Mouse (Mus musculus) fat pad, adult 2 months (tissue): ENCODE data around the gene Mta1.
A peak's percentile ranks its signal among the peaks of the same experiment; 100 is the strongest.

Source experiments
- DNase-seq: peaks from one replicate; pipeline ENCODE4 v3.0.0-alpha.2; 2011; ENCODE audit warnings: low read depth, low spot score; ENCODE audit errors: extremely low read depth

The Mta1 gene

GRCm38 (mm10) chr12:113097040-113097439 lies 1.0 kb upstream of the Mta1 start:
- DNase-seq: no peak

GRCm38 (mm10) chr12:113098530-113099151 lies 563 bp downstream of the Mta1 start:
- no peak for DNase-seq

GRCm38 (mm10) chr12:113099470-113100237 lies 1.6 kb downstream of the Mta1 start:
- DNase-seq: no peak

- DNase-seq: no peak
Observed at GRCm38 (mm10) chr12:113100448-113101076, 2.5 kb downstream of the Mta1 start.

GRCm38 (mm10) chr12:113101251-113101960 lies 3.3 kb downstream of the Mta1 start:
- no peak for DNase-seq

GRCm38 (mm10) chr12:113102461-113102860 lies 4.4 kb downstream of the Mta1 start:
- no peak for DNase-seq

- no peak for DNase-seq
Observed at GRCm38 (mm10) chr12:113103846-113104451, 5.9 kb downstream of the Mta1 start.

DNA sequence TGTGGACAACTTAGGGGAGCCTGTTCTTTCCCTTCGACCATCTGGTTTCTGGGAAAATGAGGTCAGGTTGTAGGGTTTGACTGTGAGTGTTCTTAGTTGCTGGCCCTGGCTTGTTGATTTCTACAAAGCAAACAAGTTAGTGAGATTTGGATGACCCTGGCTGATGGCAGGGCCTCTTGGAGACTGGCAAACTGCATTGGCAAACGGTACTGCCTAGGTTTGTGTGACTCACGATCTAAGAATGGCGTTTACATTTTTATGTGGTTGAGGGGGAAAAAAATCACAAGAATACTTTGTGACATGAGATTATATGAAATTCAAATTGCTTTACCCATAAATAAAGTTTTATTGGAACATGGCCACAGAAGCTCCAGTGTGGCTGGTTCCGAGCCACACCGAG lies 8.3 kb downstream of the Mta1 start:
- DNase-seq: no peak

GRCm38 (mm10) chr12:113107431-113108124 lies 9.5 kb downstream of the Mta1 start:
- DNase-seq: no peak

- peak; percentile 34 for DNase-seq
Observed at GRCm38 (mm10) chr12:113108528-113109283, 10.6 kb downstream of the Mta1 start.

DNA sequence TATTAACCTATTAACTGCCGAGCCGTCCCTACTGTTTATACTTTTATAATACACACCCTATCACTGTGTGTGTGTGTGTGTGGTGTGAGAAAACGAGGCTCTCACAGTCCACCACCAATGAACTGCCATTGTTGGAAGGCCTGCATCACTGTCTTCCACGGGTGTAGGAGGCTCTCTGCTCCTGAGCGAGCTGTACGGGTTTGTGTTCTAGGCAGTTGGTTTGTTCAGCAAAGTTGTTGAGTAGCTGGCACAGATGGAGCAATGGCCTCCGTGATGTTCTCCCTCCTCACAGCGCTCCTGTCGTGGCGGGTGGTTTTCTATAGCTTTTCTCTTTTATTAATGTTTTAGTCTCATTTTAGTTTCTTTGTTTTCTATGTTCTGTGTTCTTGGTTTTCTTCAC lies 11.7 kb downstream of the Mta1 start:
- no peak for DNase-seq

DNA sequence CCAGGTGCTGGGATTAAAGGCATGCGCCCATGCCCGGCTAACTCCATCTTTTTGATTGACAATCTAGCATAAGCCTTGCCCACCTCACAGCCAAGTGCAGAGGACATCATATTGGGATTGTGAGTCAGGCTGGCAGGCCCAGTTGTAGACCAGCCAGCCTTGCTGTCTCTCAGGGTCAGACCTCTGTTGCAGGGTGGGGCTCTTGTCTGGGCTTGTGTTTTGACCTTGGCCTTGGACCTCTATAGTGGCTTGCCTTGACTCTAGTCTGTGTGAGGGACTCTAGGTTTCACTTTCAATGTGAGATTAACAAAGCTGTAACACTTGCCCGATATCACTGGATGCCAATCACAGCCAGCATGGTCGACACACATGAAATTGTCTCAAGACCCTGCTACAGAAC lies 16.1 kb downstream of the Mta1 start:
- DNase-seq: no peak

DNA sequence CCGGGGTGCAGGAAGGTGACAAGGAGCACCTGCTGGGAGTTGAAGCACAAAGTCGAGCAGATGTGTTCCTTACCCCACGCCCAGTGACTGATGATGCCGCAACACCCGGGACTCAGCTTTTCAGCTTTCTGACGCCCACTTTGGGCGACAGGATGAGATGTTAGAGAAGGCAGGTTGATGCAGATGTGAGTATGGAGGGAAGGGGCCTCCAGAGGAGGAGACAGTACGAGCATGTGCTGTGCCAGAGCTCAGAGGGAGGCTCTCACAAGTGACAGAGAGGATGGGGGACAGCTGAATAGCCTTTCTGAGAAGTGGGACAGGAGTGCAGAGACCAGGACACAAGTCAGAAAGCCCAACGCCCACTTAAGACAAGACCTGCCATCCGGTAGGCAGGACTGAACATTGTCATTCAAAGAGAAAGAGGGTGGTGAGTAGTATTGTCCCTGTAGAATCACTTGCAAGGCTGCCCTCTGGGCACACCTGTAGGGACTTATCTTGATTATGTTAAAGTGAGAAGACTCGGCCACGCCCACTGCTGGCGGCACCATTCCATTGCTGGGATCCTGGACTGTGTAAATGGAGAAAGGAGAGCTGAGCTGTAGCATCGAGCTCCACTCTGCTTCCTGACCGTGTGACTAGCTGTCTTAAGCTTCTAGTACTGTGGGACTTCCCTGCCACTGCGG lies 16.9 kb downstream of the Mta1 start:
- no peak for DNase-seq

DNA sequence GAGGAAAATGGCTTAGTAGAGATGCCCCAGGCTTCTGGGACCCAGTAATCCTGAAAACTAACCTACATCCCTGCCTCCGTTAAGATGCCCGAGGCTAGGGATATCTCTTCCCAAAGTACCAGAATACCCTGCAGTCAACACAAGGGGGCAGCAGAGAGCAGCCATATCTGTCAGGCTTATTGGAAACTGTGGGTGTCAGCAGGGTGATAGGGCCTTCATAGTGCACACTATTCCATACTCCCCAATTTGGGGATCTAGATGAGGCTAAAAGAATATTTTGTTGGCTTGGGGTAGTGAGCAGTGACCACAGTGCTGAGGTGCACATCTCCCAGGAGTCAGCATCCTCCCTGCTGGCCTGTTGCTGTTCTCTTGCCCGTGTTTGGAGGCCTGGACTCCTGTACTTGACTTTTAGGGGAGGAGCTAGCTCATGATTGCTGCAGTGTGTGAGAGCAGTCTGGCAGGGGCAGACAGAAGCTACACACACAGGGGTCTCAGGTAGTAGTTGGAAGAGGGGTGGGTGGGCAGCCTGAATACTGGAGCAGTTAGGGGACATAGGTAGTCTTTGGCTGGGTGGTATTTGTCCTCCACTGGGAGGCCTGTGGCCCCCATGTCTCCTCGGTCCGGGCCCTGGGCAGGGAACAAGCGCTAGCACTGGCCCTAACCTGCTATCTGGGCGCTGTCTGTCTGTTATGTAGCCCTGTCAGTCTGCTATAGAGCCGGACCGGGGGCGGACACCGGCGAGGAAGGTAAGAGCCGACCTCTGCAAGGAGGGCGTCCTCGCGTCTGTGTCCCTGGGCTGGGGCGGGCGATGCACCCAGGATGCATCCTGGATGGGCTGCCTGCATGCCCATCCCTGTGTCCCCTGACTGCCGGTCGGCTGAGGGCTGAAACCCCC lies 21.7 kb downstream of the Mta1 start:
- DNase-seq: no peak

- DNase-seq: no peak
Observed at GRCm38 (mm10) chr12:113124726-113125125, 26.6 kb downstream of the Mta1 start.

DNA sequence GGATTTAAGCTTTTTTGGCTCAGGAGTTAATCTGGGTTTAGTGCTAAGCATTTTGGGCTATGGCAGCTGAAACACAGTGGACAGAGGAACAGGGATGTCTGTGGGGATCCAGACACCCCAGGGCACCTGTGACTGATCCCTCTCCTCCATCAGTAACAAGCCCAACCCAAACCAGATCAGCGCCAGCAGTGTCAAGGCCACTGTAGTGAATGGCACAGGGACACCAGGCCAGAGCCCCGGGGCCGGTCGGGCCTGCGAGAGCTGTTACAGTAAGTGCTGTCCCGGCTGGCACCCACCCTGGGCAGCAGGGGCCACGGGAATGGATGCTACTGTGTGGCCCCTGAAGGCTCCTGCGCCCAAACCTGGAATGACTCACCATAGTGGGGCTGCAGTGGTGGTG lies 32.7 kb downstream of the Mta1 start:
- peak; percentile 80 for DNase-seq

DNA sequence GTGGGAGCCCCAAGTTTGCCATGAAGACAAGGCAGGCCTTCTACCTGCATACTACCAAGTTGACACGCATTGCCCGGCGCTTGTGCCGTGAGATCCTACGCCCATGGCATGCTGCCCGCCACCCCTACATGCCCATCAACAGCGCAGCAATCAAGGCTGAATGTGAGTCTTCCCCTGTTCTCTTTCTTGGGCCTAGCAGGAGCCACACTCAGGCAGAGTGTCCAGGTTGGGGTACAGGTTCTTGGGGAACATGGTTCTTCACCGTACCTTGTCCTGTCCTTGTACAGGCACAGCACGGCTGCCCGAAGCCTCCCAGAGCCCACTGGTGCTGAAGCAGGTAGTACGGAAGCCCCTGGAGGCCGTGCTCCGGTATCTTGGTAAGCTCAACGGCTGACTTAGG lies 33.5 kb downstream of the Mta1 start:
- no peak for DNase-seq

DNA sequence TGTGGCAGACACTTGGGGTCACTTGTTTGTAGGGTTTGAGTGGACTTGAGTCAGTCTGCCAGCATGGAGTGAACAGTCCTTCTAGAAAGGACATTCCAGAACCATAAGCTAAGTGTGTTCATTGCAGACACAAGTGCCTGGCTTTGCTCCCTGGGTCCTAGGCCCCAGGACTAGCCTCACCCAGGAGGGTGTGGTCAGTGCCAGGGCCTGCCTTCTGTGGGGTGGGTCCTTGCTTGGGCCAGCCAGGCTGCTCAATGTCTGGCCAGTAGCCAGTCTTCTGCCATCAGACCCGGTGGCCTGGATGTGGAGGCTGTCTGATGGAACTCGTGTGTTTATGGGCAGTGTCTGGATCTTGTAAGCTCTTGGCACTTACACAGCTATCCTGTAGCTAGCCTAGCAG lies 34.5 kb downstream of the Mta1 start:
- no peak for DNase-seq
